Mouse (Mus musculus) MEL (cell line): ENCODE measurements around the gene G430095P16Rik.

Experiments
- CHD2 ChIP-seq: IDR thresholded peaks from 2 replicates; pipeline ENCODE4 v1.6.1; 2011; ENCODE audit warnings: low read length, improper control_type of control experiment
- CTCF ChIP-seq, 3 experiments: IDR thresholded peaks in 2 of 3; conservative IDR thresholded peaks in 1 of 3; 2 replicates each; pipeline ENCODE4 v1.5.1; 2011 to 2012; ENCODE audit warnings: low read length in 3 of 3, low read depth in 2 of 3, mild to moderate bottlenecking in 2 of 3, improper control_type of control experiment in 1 of 3, inconsistent platforms in 1 of 3, mixed read lengths in 1 of 3, moderate library complexity in 1 of 3; ENCODE audit not compliant: control insufficient read depth in 1 of 3, insufficient read depth in 1 of 3, poor library complexity in 1 of 3, severe bottlenecking in 1 of 3
- E2F4 ChIP-seq: IDR thresholded peaks from 2 replicates; pipeline ENCODE4 v1.6.1; 2011; ENCODE audit warnings: low read depth, low read length, improper control_type of control experiment, borderline replicate concordance
- EP300 ChIP-seq, 2 experiments: IDR thresholded peaks; 2 replicates each; pipeline ENCODE4 v1.6.1; 2011; ENCODE audit warnings: improper control_type of control experiment in 2 of 2, low read length in 2 of 2, low read depth in 1 of 2, mild to moderate bottlenecking in 1 of 2
- GATA1 ChIP-seq: IDR thresholded peaks from 2 replicates; pipeline ENCODE4 v1.6.1; 2011; ENCODE audit warnings: low read depth, low read length, improper control_type of control experiment
- MAX ChIP-seq: IDR thresholded peaks from 2 replicates; pipeline ENCODE4 v1.6.1; 2011; ENCODE audit warnings: low read length, improper control_type of control experiment
- MEF2A ChIP-seq: IDR thresholded peaks from 2 replicates; pipeline ENCODE4 v1.6.1; 2014; ENCODE audit warnings: low read depth, mild to moderate bottlenecking, inconsistent platforms, low read length, improper control_type of control experiment; ENCODE audit not compliant: poor library complexity, insufficient replicate concordance, severe bottlenecking; ENCODE audit errors: extremely low read depth
- NELFE ChIP-seq: IDR thresholded peaks from 2 replicates; pipeline ENCODE4 v1.6.1; 2011; ENCODE audit warnings: low read depth, low read length, improper control_type of control experiment
- POLR2A ChIP-seq, 2 experiments: IDR thresholded peaks; 2 replicates each; pipeline ENCODE4 v1.6.1; 2011 to 2012; ENCODE audit warnings: low read length in 2 of 2, mild to moderate bottlenecking in 2 of 2, control low read depth in 1 of 2, improper control_type of control experiment in 1 of 2, low read depth in 1 of 2, moderate library complexity in 1 of 2; ENCODE audit not compliant: control insufficient read depth in 1 of 2, insufficient read depth in 1 of 2, poor library complexity in 1 of 2
- RCOR1 ChIP-seq: IDR thresholded peaks from 2 replicates; pipeline ENCODE4 v1.6.1; 2012; ENCODE audit warnings: low read depth, mild to moderate bottlenecking, inconsistent platforms, low read length, improper control_type of control experiment
- TBP ChIP-seq: IDR thresholded peaks from 2 replicates; pipeline ENCODE4 v1.8.0; 2011; ENCODE audit warnings: low read depth, low read length, improper control_type of control experiment
- UBTF ChIP-seq: IDR thresholded peaks from 2 replicates; pipeline ENCODE4 v1.6.1; 2012; ENCODE audit warnings: low read depth, mild to moderate bottlenecking, inconsistent platforms, low read length, improper control_type of control experiment, moderate library complexity, borderline replicate concordance; ENCODE audit not compliant: insufficient read depth
- ZKSCAN1 ChIP-seq: IDR thresholded peaks from 2 replicates; pipeline ENCODE4 v1.6.1; 2012; ENCODE audit warnings: low read depth, mild to moderate bottlenecking, inconsistent platforms, low read length, improper control_type of control experiment, moderate library complexity

DNA sequence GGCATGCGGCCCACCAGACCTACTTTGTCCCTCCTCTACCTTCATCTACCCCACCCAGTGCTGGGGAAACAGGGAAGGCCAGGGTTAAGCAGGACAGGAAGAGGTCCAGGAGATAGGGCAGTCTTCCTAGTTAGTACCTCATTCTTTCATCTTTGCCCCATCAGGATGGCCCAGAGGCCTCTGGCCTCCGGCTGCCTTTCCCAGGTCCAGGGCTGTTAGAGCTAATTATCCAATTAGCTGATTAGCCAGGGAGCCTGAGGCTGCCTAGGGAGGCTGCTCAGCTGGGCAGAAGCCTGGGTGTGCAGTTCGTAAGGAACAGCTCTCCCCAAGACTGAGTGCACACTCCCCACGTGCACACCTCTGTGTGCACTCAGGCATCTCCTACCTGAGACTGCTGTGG is 9.4 kb upstream of the G430095P16Rik start:
- TF ChIP-seq CTCF (IDR thresholded peaks at IDR 0.05 in 2 of 3, conservative IDR thresholded peaks at IDR 0.05 in 1 of 3; ENCODE audit: control insufficient read depth in 1 of 3, insufficient read depth in 1 of 3, low read depth in 2 of 3, low read length in 3 of 3, poor library complexity in 1 of 3, severe bottlenecking in 1 of 3) (no peak), TBP (no peak), EP300 (IDR thresholded peaks at IDR 0.05; ENCODE audit: low read depth in 1 of 2, low read length in 2 of 2) (no peak), GATA1 (no peak), POLR2A (IDR thresholded peaks at IDR 0.05; ENCODE audit: control insufficient read depth in 1 of 2, insufficient read depth in 1 of 2, low read depth in 1 of 2, low read length in 2 of 2, poor library complexity in 1 of 2) (no peak), MEF2A (no peak), E2F4 (no peak), NELFE (no peak), ZKSCAN1 (no peak), RCOR1 (no peak), CHD2 (no peak), MAX (no peak), UBTF (no peak)
